Mouse (Mus musculus) splenic B cell, adult 2 months (primary cell): Measurements from ENCODE around the gene Pam16.
"Not testable (repeated sequence)": the region's sequence is repeated elsewhere in the genome, so short reads cannot be mapped to it uniquely, and the experiment has no call there.

Experiments used
- DNase-seq: peaks from one replicate; pipeline ENCODE4 v3.0.0-alpha.2; 2011; ENCODE audit warnings: low read depth, low spot score
- H3K27me3 ChIP-seq: 2 replicates; pipeline ENCODE4 v1.6.1; 2012; ENCODE audit warnings: mild to moderate bottlenecking, low read length, moderate library complexity, mixed read lengths; ENCODE audit not compliant: control insufficient read depth, poor library complexity, insufficient read depth, severe bottlenecking
- H3K36me3 ChIP-seq: 2 replicates; pipeline ENCODE4 v1.6.1; 2012; ENCODE audit warnings: mild to moderate bottlenecking, low read length, moderate library complexity, mixed read lengths; ENCODE audit not compliant: control insufficient read depth, poor library complexity, insufficient read depth, severe bottlenecking

The Pam16 gene

DNA sequence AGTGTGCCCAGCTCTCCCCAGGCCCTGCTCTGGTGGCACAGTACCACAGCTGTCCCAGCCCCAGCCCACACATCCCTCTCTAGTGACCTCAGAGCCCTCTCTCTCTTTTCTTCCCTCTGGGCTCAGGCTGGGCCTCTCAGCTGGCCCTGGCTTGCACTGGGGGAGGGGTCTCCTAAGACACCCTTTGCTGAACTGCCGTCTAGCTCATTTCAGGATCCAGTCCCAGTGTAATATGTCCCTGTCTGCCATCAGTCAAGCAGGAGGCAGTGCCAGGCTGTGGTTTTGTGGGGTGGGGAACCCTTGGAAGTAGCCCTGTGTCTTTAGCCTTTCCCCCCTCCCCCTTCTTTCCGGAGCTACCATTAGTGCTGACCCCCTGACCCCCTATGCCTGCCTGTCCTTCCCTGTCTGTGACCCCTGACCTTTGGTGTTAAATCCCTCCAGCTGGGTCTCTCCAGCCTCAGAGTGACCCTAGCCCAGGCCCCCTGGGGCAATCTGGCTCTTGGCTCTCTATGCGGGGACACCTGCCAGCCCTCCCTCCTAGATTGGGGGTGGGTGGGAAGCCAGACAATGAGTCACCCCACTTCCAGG, 28.6 kb downstream of the Pam16 start:
- Histone ChIP-seq H3K36me3 (no peaks in the 10 kb centered on the region), H3K27me3 (no peaks in the 10 kb centered on the region; the same call in none of the 2 replicates)
- DNase-seq: no peak

GRCm38 (mm10) chr16:4595527-4595963, 29.2 kb downstream of the Pam16 start:
- DNase-seq: no peak
- Histone ChIP-seq H3K27me3 (no peaks in the 10 kb centered on the region; the same call in none of the 2 replicates), H3K36me3 (no peaks in the 10 kb centered on the region)

DNA sequence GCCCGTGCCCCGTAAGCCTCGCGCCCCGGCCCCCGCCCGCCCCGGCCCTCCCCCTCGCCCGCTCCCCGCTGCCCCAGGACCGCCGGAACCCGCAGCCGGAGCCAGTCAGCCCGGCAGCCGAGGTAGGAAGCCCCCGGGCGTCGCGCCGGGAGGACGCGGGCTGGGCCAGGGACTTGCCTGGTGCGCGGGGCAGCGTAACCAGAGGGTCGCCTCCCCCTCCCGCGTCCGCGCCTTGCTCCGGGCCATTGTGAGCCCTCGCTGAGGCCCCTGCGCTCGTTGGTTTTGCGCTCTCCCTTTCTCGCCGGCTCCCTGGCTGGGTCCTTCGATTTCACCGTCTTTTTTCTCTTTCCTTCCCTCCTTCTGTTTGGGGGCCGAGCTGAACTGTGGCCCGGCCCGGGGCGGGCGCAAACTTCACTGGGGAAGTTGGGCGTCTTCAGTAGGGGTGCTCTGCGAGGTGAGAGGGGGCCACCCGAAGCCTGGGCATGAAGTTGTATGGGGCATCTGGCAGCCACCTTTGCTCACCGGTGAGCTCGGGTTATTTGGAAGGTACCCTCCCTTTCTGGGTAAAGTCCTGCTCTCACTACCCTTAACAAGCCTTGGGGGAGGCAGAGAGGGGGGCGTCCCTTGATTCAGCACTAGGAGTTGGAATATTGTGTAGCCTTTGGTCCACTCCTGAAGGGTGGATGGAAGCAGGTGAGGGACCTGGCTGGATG, 29.8 kb downstream of the Pam16 start:
- no peaks in the 10 kb centered on the region; the same call in none of the 2 replicates for H3K27me3 ChIP-seq
- no peak for DNase-seq
- no peaks in the 10 kb centered on the region for H3K36me3 ChIP-seq

DNA sequence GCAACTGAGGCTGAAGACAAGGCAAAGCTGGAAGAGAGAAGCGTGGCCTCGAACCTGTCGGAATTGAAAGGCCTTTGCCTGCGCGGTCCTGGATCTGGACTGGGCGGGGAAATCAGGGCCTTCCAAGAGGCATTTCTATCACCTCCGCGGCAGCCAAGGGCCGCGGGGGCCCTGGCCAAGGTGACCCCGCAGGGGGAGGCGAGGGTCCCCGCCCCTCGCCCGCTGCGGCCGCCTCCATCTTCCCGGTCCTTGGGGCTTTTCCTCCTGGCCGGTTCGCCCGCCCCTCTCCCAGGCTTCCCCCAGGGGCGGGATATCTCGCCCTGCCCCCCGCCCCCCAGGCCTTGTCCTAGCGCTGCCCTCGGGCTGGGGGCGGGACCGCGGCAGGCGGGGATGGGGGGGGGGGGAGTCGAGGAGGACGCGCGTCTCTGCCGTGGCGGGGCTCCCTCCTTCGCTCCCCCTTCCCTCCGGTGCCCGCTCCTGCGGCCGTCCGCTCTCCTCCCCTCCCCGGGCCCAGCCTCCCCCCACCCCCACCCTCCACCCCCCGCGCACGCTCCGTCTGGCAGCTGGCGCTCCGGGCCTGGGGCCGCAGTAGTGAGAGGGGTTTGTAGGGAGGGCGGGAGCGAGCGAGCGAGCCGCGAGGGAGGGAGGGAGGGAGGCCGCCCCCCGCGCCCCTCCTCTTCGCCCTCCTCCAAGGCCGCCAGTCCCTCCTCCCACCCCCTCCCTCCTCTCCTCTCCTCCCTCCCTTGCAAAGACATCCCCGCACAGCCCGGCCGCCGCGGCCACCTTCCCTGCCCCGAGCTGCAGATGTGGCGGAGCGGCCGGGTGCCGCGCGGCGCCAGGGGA, 30.6 kb downstream of the Pam16 start, which contains the start of gene Glis2:
Gene Glis2 (plus strand): TSS at position 743 of the 843 bp plus-strand sequence.
- Histone ChIP-seq H3K27me3 (no peaks in the 10 kb centered on the region; the same call in none of the 2 replicates), H3K36me3 (no peaks in the 10 kb centered on the region)
- peak; percentile 44 for DNase-seq

- Histone ChIP-seq H3K36me3 (no peaks in the 10 kb centered on the region), H3K27me3 (no peaks in the 10 kb centered on the region; the same call in none of the 2 replicates)
- DNase-seq: peak; percentile 64
Measured at GRCm38 (mm10) chr16:4592909-4593875, 31.6 kb downstream of the Pam16 start.

GRCm38 (mm10) chr16:4590236-4590635, 34.6 kb downstream of the Pam16 start:
- peak; percentile 61 for DNase-seq
- Histone ChIP-seq H3K27me3 (no peaks in the 10 kb centered on the region; the same call in none of the 2 replicates), H3K36me3 (no peaks in the 10 kb centered on the region)

GRCm38 (mm10) chr16:4587516-4588210, 37.1 kb downstream of the Pam16 start:
- no peak for DNase-seq
- no peaks in the 10 kb centered on the region for H3K27me3 ChIP-seq
- no peaks in the 10 kb centered on the region for H3K36me3 ChIP-seq

- Histone ChIP-seq H3K36me3 (no peaks in the 10 kb centered on the region), H3K27me3 (no peaks in the 10 kb centered on the region)
- DNase-seq: peak; percentile 96
Measured at GRCm38 (mm10) chr16:4586531-4587123, 38.2 kb downstream of the Pam16 start.

DNA sequence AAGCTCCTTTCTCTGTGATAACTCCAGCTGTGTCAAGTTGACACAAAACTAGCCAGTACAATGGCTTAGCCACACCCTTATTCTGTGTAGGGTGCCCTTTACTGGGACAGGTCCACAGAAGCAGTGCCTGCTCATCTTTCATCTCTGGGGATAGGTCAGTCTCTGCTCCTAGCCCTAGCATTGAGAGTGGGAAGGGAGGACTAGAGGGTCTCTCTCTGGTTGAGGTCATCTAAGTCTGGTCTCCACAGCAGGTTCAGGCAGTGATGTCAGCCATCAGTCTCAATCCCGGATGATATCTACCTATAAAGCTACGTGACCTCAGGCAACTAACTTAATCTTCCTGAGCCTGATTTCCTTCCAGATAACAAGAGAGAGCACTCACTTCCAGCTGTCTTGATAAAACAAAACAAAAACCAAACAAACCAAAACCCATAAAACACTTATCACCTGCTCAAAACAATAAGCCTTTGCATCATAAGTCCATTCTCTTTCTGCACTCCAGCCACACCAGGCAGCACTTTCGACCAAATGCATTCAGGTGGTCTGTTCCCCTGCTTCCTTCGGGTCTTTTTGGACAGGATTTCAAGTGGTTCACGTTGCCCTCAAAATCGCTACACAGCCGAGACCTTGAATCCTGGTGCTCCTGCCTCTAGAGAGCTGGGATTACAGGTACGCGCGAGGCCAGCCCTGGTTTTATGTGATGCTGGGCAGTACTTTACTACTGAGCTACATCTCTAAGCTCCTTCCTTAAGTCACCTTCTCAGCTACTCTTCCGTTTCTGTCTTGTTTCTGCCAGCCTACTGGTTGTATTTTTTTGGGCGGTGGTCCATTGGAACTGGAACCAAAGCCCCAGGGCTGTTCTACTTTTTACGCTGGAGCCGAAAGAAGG, 38.9 kb downstream of the Pam16 start:
- Histone ChIP-seq H3K27me3 (no peaks in the 10 kb centered on the region), H3K36me3 (no peaks in the 10 kb centered on the region)
- no peak for DNase-seq

DNA sequence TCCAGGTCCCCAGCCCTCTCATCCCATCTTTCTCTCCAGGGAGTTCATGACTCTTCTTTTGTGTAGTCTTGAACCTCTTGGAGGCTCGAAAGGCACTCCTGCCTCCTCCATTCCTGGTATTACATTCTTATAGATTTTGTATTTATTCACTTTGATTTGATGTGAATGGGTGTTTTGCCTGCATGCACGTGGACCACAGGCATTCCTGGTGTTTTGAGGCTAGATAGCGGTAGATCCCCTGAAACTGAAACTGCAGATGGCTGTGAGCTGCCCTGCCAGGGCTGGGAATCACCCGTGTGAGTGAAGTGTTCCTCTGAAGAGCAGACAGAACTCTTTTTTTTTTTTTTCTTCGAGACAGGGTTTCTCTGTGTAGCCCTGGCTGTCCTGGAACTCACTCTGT, 40.4 kb downstream of the Pam16 start:
- H3K27me3 ChIP-seq: no peaks in the 10 kb centered on the region
- no peak for DNase-seq
- no peaks in the 10 kb centered on the region for H3K36me3 ChIP-seq

DNA sequence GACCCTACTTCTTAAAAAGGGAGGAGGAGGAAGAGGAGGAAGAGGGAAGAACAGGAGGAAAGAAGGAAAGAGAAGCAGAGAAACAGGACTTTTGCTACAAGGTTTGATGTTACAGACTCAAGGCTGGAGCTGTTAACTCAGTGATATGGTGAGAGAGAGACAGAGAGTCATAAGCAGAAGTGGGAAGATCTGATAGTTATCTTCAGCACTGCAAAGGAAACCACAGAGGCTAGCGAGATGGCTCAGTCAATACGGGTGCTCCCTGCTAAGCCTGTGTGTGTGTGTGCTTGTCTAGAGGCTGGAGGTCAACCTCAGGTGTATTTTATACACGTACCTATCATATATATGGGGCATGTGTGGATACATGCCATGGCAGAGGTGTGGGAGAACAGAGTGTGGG, 41.0 kb downstream of the Pam16 start:
- peak; percentile 57 for DNase-seq
- H3K27me3 ChIP-seq: no peaks in the 10 kb centered on the region
- H3K36me3 ChIP-seq: no peaks in the 10 kb centered on the region

DNA sequence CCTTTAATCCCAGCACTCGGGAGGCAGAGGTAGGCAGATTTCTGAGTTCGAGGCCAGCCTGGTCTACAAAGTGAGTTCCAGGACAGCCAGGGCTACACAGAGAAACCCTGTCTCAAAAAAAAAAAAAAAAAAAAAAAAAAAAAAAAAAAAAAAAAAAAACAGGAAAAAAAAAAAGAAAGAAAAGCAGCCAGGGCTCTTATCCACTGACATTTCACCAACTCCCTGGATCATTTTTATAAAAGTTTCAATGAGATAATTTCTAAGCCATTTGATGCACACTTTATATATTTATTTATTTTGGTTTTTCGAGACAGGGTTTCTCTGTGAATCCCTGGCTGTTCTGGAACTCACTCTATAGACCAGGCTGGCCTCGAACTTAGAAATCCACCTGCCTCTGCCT, 43.6 kb downstream of the Pam16 start:
- not testable (repeated sequence) for DNase-seq, H3K27me3 ChIP-seq, H3K36me3 ChIP-seq
